Mouse (Mus musculus): ENCODE data around the gene Ccdc18. TPM values are rescaled to one million over a fixed set of nuclear protein-coding genes. Genes with fewer than 3 reads are reported as not detected.
"Not testable (repeated sequence)": the region's sequence is repeated elsewhere in the genome, so short reads cannot be mapped to it uniquely, and the experiment has no call there.

Ccdc18 gene
- 1.9 and 2.4 TPM in 2 replicates for polyA plus RNA-seq (2014; fragmentation: Nextera tagmentation; extraction: Ambion mirVana)

DNA sequence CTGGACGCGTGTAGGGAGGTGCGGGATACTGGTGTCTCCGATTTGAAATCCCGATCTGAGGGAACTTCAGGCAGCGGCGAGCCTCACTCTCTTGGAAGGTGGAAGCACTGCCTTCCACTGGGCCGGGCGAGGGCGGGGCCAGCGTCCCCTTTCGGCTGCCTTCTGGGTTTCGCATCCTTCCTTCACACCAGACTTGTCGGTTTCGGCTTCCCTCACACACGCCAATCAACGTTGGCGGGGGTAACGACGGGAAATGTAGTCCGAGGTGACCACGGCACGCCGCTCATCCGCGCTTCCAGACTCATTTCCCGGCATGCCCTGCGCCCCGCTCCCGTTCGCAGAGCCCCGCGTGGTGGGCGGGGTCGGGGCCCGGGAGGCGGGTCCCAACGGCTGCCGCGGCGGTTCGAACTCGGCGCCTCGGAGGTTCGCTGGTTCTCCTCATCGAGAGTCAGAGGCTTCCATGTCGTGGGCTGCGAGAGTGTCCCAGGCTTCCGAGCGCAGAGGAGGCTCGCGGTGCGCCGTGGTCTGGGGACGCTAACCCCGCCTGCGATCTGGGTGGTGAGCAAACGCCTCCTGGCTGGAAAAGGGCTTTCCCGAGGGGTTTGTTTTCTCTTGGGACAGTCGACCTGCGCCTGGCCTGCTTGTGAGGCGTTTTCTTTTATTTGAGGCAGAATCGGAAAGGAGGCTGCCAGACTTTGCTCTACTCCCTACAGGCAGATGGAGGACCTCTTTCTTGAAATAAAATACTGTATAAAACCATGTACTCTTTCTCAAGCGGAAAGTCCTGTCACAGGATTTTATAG lies at the start of gene Ccdc18, which contains the start of gene Tmed5:
Ccdc18 (plus strand) TSS at position 435 of the 803 bp plus-strand sequence.
Tmed5 (minus strand) TSS at position 180 of the 803 bp plus-strand sequence.
- under 1% methylated on average over 65 of the region's 65 CpGs for WGBS
- Histone ChIP-seq H3K27me3 (ENCODE audit: control insufficient read depth, insufficient read depth, low read length) (no peaks in the 10 kb centered on the region), H3K36me3 (replicated peaks; ENCODE audit: control insufficient read depth, insufficient read depth) (peaks cover 11% of the 10 kb centered on the region; the same call in 1 of the 2 replicates), H3K9ac (peak within 1 kb of the TSS; percentile 68), H3K27ac (peak within 1 kb of the TSS; percentile 88), H3K4me1 (replicated peaks; ENCODE audit: control insufficient read depth, insufficient read depth, low read length) (peaks cover 3% of the 10 kb centered on the region), H3K4me3 (replicated peaks; ENCODE audit: low read length) (peak within 1 kb of the TSS; percentile 88), H3K9me3 (ENCODE audit: control insufficient read depth, low read length) (no peaks in the 10 kb centered on the region), H3K4me2 (replicated peaks) (peak within 1 kb of the TSS; percentile 60)
- peak; percentile 98 for DNase-seq (ENCODE audit: low spot score)
- ATAC-seq (ENCODE audit: low FRiP score): peak; percentile 99

DNA sequence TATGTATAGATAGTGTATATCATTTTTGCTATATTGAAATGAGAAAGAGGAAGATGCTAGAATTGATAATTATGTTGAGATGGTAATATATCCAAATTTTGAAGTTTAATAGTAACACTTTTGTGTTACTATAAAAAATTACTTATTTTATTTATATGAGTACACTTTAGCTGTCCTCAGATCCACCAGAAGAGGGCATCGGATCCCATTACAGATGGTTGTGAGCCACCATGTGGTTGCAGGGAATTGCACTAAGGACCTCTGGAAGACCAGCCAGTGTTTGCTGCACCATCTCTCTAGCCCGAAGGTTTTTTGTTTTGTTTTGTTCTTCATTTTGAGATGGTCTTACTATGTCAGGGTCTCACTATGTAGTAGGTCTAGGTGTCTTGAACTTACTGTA lies 47.2 kb upstream of the Ccdc18 start:
- Histone ChIP-seq H3K9ac (no peak overlapping the region), H3K36me3 (replicated peaks; ENCODE audit: control insufficient read depth, insufficient read depth) (peaks cover 82% of the 10 kb centered on the region), H3K27me3 (ENCODE audit: control insufficient read depth, insufficient read depth, low read length) (no peaks in the 10 kb centered on the region), H3K4me2 (replicated peaks) (no peak overlapping the region), H3K4me1 (replicated peaks; ENCODE audit: control insufficient read depth, insufficient read depth, low read length) (no peaks in the 10 kb centered on the region), H3K27ac (no peak overlapping the region), H3K4me3 (replicated peaks; ENCODE audit: low read length) (no peak overlapping the region), H3K9me3 (ENCODE audit: control insufficient read depth, low read length) (no peaks in the 10 kb centered on the region)
- DNase-seq (ENCODE audit: low spot score): no peak
- no peak for ATAC-seq (ENCODE audit: low FRiP score)
- WGBS: 96% methylated on average over 2 of the region's 2 CpGs

- H3K27ac ChIP-seq; H3K9ac ChIP-seq; H3K4me3 ChIP-seq (replicated peaks; ENCODE audit: low read length); H3K4me1 ChIP-seq (replicated peaks; ENCODE audit: control insufficient read depth, insufficient read depth, low read length); DNase-seq (ENCODE audit: low spot score); H3K27me3 ChIP-seq (ENCODE audit: control insufficient read depth, insufficient read depth, low read length); H3K4me2 ChIP-seq (replicated peaks); H3K9me3 ChIP-seq (ENCODE audit: control insufficient read depth, low read length); ATAC-seq (ENCODE audit: low FRiP score): not testable (repeated sequence)
- peaks cover 80% of the 10 kb centered on the region for H3K36me3 ChIP-seq (replicated peaks; ENCODE audit: control insufficient read depth, insufficient read depth)
- 96% methylated on average over 8 of the region's 8 CpGs for WGBS
Observed at GRCm38 (mm10) chr5:108092731-108093130, 39.9 kb upstream of the Ccdc18 start.

- H3K4me2 ChIP-seq (replicated peaks): no peak overlapping the region
- no peak overlapping the region for H3K4me3 ChIP-seq (replicated peaks; ENCODE audit: low read length)
- no peaks in the 10 kb centered on the region for H3K4me1 ChIP-seq (replicated peaks; ENCODE audit: control insufficient read depth, insufficient read depth, low read length)
- WGBS: 92% methylated on average over 3 of the region's 3 CpGs
- no peak overlapping the region for H3K27ac ChIP-seq
- peaks cover 77% of the 10 kb centered on the region for H3K36me3 ChIP-seq (replicated peaks; ENCODE audit: control insufficient read depth, insufficient read depth)
- ATAC-seq (ENCODE audit: low FRiP score) (no peak), DNase-seq (ENCODE audit: low spot score) (no peak)
- H3K27me3 ChIP-seq (ENCODE audit: control insufficient read depth, insufficient read depth, low read length): no peaks in the 10 kb centered on the region
- H3K9me3 ChIP-seq (ENCODE audit: control insufficient read depth, low read length): no peaks in the 10 kb centered on the region
- H3K9ac ChIP-seq: no peak overlapping the region
Observed at GRCm38 (mm10) chr5:108097676-108098075, 35.0 kb upstream of the Ccdc18 start.

GRCm38 (mm10) chr5:108100196-108100595 lies 32.5 kb upstream of the Ccdc18 start:
- H3K9me3 ChIP-seq (ENCODE audit: control insufficient read depth, low read length): no peaks in the 10 kb centered on the region
- DNase-seq (ENCODE audit: low spot score) (no peak), ATAC-seq (ENCODE audit: low FRiP score) (no peak)
- H3K4me1 ChIP-seq (replicated peaks; ENCODE audit: control insufficient read depth, insufficient read depth, low read length): no peaks in the 10 kb centered on the region
- H3K36me3 ChIP-seq (replicated peaks; ENCODE audit: control insufficient read depth, insufficient read depth): peaks cover 80% of the 10 kb centered on the region
- H3K27me3 ChIP-seq (ENCODE audit: control insufficient read depth, insufficient read depth, low read length): no peaks in the 10 kb centered on the region
- no peak overlapping the region for H3K9ac ChIP-seq
- H3K4me2 ChIP-seq (replicated peaks): no peak overlapping the region
- no peak overlapping the region for H3K27ac ChIP-seq
- H3K4me3 ChIP-seq (replicated peaks; ENCODE audit: low read length): no peak overlapping the region

DNA sequence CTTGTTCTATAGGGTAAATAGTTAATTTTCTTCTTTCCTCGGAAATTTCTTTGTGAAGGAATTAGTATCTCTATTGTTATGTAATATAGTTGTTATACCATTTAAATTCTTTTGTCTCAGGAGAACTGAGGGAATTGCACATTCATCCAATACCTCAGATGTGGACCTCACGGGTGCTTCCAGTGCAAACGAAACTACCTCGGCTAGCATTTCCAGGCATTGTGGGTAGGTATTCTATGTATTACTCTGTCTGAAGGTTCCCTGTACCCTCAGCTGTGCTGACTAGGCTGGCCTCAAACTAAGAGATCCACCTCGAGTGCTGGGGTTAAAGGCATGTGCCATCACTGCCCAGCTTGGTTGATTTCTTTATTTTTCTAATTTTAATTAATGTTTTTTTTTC lies 28.4 kb upstream of the Ccdc18 start:
- Histone ChIP-seq H3K4me1 (replicated peaks; ENCODE audit: control insufficient read depth, insufficient read depth, low read length) (no peaks in the 10 kb centered on the region), H3K9ac (no peak overlapping the region), H3K27ac (no peak overlapping the region), H3K36me3 (replicated peaks; ENCODE audit: control insufficient read depth, insufficient read depth) (peaks cover 74% of the 10 kb centered on the region), H3K4me2 (replicated peaks) (no peak overlapping the region), H3K4me3 (replicated peaks; ENCODE audit: low read length) (no peak overlapping the region), H3K27me3 (ENCODE audit: control insufficient read depth, insufficient read depth, low read length) (no peaks in the 10 kb centered on the region), H3K9me3 (ENCODE audit: control insufficient read depth, low read length) (no peaks in the 10 kb centered on the region)
- ATAC-seq (ENCODE audit: low FRiP score): no peak
- DNase-seq (ENCODE audit: low spot score): no peak
- WGBS: 90% methylated on average over 5 of the region's 5 CpGs

GRCm38 (mm10) chr5:108109346-108109745 lies 23.3 kb upstream of the Ccdc18 start:
- H3K36me3 ChIP-seq (replicated peaks; ENCODE audit: control insufficient read depth, insufficient read depth): peaks cover 45% of the 10 kb centered on the region
- H3K4me3 ChIP-seq (replicated peaks; ENCODE audit: low read length): no peak overlapping the region
- ATAC-seq (ENCODE audit: low FRiP score) (no peak), DNase-seq (ENCODE audit: low spot score) (no peak)
- H3K4me1 ChIP-seq (replicated peaks; ENCODE audit: control insufficient read depth, insufficient read depth, low read length): no peaks in the 10 kb centered on the region
- H3K27me3 ChIP-seq (ENCODE audit: control insufficient read depth, insufficient read depth, low read length): no peaks in the 10 kb centered on the region
- no peaks in the 10 kb centered on the region for H3K9me3 ChIP-seq (ENCODE audit: control insufficient read depth, low read length)
- WGBS: over 99% methylated on average over 7 of the region's 7 CpGs
- H3K4me2 ChIP-seq (replicated peaks): no peak overlapping the region
- no peak overlapping the region for H3K9ac ChIP-seq
- H3K27ac ChIP-seq: no peak overlapping the region

GRCm38 (mm10) chr5:108117693-108118092 lies 15.0 kb upstream of the Ccdc18 start:
- Histone ChIP-seq H3K9me3 (ENCODE audit: control insufficient read depth, low read length) (no peaks in the 10 kb centered on the region), H3K4me2 (replicated peaks) (no peak overlapping the region), H3K4me3 (replicated peaks; ENCODE audit: low read length) (no peak overlapping the region), H3K27ac (no peak overlapping the region), H3K4me1 (replicated peaks; ENCODE audit: control insufficient read depth, insufficient read depth, low read length) (no peaks in the 10 kb centered on the region), H3K9ac (no peak overlapping the region), H3K36me3 (replicated peaks; ENCODE audit: control insufficient read depth, insufficient read depth) (peaks cover 12% of the 10 kb centered on the region), H3K27me3 (ENCODE audit: control insufficient read depth, insufficient read depth, low read length) (no peaks in the 10 kb centered on the region)
- WGBS: 97% methylated on average over 4 of the region's 4 CpGs
- ATAC-seq (ENCODE audit: low FRiP score) (no peak), DNase-seq (ENCODE audit: low spot score) (no peak)

- no peak overlapping the region for H3K27ac ChIP-seq
- ATAC-seq (ENCODE audit: low FRiP score) (no peak), DNase-seq (ENCODE audit: low spot score) (no peak)
- H3K36me3 ChIP-seq (replicated peaks; ENCODE audit: control insufficient read depth, insufficient read depth): peaks cover 20% of the 10 kb centered on the region
- no peak overlapping the region for H3K4me3 ChIP-seq (replicated peaks; ENCODE audit: low read length)
- no peak overlapping the region for H3K9ac ChIP-seq
- H3K27me3 ChIP-seq (ENCODE audit: control insufficient read depth, insufficient read depth, low read length): no peaks in the 10 kb centered on the region
- H3K9me3 ChIP-seq (ENCODE audit: control insufficient read depth, low read length): no peaks in the 10 kb centered on the region
- H3K4me2 ChIP-seq (replicated peaks): no peak overlapping the region
- 86% methylated on average over 9 of the region's 9 CpGs for WGBS
- no peaks in the 10 kb centered on the region for H3K4me1 ChIP-seq (replicated peaks; ENCODE audit: control insufficient read depth, insufficient read depth, low read length)
Observed at GRCm38 (mm10) chr5:108120221-108120900, 12.3 kb upstream of the Ccdc18 start.

All from hindbrain, embryonic 14.5 days (tissue).